Mouse (Mus musculus): ENCODE data around the gene Vmn1r139. TPM values are rescaled to one million over a fixed set of nuclear protein-coding genes. Genes with fewer than 3 reads are reported as not detected.

Vmn1r139 gene
- polyA plus RNA-seq (2017; shearing (Covaris generic)), result not detected

DNA sequence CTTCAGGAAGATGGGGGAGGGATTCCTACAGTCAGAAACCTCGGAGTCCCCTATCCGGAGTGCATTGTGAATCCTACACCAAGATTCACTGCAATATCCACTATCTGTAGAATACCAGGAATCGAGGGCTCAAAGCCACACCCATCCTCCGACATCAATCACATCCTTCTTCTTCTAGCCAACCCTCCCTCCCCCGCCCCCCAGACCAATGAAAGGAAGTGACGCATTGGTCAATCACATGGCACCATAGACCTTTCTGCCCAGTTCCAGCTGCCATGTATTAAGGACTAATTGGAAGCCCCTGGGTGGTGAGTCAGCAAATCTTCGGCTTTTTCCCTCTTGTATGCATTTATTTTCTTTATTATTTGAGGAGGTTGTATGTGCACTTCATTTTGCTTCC is at the start of gene Vmn1r139:
TSS of gene Vmn1r139 (plus strand) at position 301 of the 400 bp plus-strand sequence.

DNA sequence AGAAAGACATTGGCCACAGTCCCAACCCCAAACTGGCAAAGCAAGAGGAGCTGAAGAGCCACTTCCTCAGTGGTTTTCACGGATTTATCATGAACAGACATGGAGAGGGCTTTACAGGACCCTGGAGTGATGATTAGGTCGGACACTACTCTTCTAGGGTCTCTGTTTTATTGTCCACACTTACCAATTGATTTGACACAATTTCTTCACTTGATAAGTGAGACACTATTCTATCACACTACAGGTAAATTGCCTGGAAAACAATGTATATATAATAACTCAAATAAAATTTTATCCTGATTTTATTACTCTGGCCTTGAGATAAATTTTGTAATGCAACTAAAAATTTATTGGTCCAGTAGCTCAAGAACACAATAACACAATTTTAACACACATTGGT is 40.1 kb upstream of the Vmn1r139 start, which contains the start of gene Vmn1r138:
TSS of gene Vmn1r138 (minus strand) at position 101 of the 400 bp plus-strand sequence.

GRCm38 (mm10) chr7:22056205-22056604 is 12.7 kb upstream of the Vmn1r139 start, which contains the start of gene Gm6176:
Gm6176 (minus strand) TSS chr7:22056305.

DNA sequence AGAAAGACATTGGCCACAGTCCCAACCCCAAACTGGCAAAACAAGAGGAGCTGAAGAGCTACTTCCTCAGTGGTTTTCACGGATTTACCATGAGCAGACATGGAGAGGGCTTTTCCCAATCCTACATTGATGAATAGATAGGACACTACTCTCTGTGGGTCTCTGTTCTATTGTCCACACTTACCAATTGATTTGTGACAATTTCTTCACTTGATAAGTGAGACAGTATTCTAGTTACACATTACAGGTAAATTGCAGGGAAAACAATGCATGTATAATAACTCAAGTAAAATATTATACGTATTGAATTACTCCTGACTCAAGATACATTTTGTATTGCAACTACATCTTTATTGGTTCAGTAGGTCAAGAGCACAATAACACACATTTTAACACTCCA is 49.3 kb downstream of the Vmn1r139 start, which contains the start of gene Gm16451:
TSS of gene Gm16451 (minus strand) at position 101 of the 400 bp plus-strand sequence.

GRCm38 (mm10) chr7:22134641-22135040 is 65.8 kb downstream of the Vmn1r139 start, which contains the start of gene Gm10666:
Gm10666 (minus strand) TSS chr7:22134741.

Other genes starting within 250 kb of the Vmn1r139 start
- gene Vmn1r135, start 236.7 kb upstream of the Vmn1r139 start, polyA plus RNA-seq (2017; shearing (Covaris generic)), result not detected
- not detected for gene Gm5725, start 224.8 kb upstream of the Vmn1r139 start, polyA plus RNA-seq (2017; shearing (Covaris generic))
- gene Gm5891, start 147.8 kb upstream of the Vmn1r139 start, polyA plus RNA-seq (2017; shearing (Covaris generic)), result not detected
- gene Vmn1r137, start 74.5 kb upstream of the Vmn1r139 start, polyA plus RNA-seq (2017; shearing (Covaris generic)), result not detected
- gene Vmn1r138, start 40.2 kb upstream of the Vmn1r139 start, polyA plus RNA-seq (2017; shearing (Covaris generic)), result not detected
- not detected for gene Gm6176, start 12.8 kb upstream of the Vmn1r139 start, polyA plus RNA-seq (2017; shearing (Covaris generic))
- gene Gm16451, start 49.2 kb downstream of the Vmn1r139 start, polyA plus RNA-seq (2017; shearing (Covaris generic)), result not detected
- gene Gm10666, start 65.7 kb downstream of the Vmn1r139 start, polyA plus RNA-seq (2017; shearing (Covaris generic)), result not detected
- not detected for gene Vmn1r142, start 95.0 kb downstream of the Vmn1r139 start, polyA plus RNA-seq (2017; shearing (Covaris generic))
- not detected for gene Vmn1r143, start 120.3 kb downstream of the Vmn1r139 start, polyA plus RNA-seq (2017; shearing (Covaris generic))
- gene Gm8653, start 132.2 kb downstream of the Vmn1r139 start, polyA plus RNA-seq (2017; shearing (Covaris generic)), result not detected
- gene Gm8453, start 160.4 kb downstream of the Vmn1r139 start, polyA plus RNA-seq (2017; shearing (Covaris generic)), result not detected